Mouse (Mus musculus) layer of hippocampus, adult 8-10 months (tissue): ENCODE measurements around the gene Sh3bp4. TPM values are rescaled to one million over a fixed set of nuclear protein-coding genes. Genes with fewer than 3 reads are reported as not detected.

ENCODE experiments used
- DNase-seq, 2 experiments: peaks; one replicate each; pipeline ENCODE4 v3.0.0; 2022; ENCODE audit warnings: low spot score in 2 of 2
- total RNA-seq, 4 experiments: library from RNA; stranded (reverse); gene quantifications; 2 replicates each; pipeline ENCODE4 v1.2.4; 2022

Sh3bp4 gene
- total RNA-seq, 4 experiments from 2014 or later = 21.2 to 23.1 (median 22.6) TPM

- no peak for DNase-seq
Measured at GRCm38 (mm10) chr1:89124076-89124475, 53.9 kb downstream of the Sh3bp4 start.

DNA sequence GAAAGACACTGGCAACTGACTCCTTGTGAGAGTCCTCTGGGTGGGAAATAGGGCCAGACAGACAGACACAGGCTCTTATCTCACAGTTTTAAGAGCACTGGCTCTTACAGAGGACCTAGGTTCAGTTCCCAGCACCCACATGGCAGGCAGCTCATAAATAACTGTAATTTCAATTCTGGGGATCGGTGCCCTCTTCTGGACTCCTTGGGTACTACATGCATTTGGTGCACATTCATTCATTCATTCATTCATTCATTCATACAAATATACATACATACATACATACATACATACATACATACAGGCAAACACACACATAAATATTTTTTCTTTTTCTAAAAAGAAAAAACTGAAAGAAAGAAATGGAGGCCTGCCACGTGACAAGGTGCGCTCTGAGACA is 56.9 kb downstream of the Sh3bp4 start:
- no peak for DNase-seq

- DNase-seq = peak; percentile 24 to 48
Measured at GRCm38 (mm10) chr1:89130429-89130828, 60.2 kb downstream of the Sh3bp4 start.

GRCm38 (mm10) chr1:89131018-89131540 is 60.9 kb downstream of the Sh3bp4 start:
- DNase-seq = no peak

- no peak for DNase-seq
Measured at GRCm38 (mm10) chr1:89131707-89132106, 61.5 kb downstream of the Sh3bp4 start.

- DNase-seq = no peak
Measured at GRCm38 (mm10) chr1:89133266-89133665, 63.1 kb downstream of the Sh3bp4 start.

GRCm38 (mm10) chr1:89133717-89134116 is 63.5 kb downstream of the Sh3bp4 start:
- no peak for DNase-seq

GRCm38 (mm10) chr1:89136089-89136811 is 66.0 kb downstream of the Sh3bp4 start:
- DNase-seq = peak; percentile 32 to 42

DNA sequence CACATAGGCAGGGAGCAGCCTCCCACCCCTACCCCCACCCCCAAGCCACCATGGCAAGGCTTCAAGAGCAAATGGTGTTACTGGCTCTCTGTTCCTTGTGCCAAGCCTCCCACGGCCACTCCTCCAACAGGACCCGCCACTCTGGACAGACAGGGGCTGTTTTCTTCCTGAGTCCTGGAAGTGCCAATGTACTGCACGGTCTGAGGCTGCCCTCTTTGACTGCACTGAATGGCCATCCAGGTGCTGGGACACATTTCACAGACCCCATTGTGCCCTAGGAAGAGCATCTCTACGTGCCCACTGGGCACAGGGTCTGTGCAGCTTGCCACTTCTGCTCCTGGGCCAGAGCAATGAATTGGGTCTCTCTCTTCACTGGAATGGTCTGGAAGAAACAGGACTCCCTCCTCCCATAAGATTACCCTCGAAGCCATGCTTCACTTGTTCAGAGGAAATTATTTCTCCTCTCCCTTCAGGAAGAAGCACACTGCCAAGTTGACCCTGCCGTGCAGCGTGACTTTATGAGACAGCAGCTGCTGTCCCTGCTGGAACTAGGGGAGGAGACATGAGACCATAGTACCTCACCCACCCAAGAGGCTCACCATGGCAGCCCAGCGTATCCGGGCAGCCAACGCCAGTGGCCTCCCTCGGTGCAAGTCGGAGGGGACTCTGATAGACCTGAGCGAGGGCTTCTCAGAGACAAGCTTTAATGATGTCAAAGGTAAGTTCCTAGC is 67.0 kb downstream of the Sh3bp4 start:
- peak; percentile 11 to 20 for DNase-seq

- peak; percentile 21 to 26 for DNase-seq
Measured at GRCm38 (mm10) chr1:89138316-89138715, 68.1 kb downstream of the Sh3bp4 start.

DNA sequence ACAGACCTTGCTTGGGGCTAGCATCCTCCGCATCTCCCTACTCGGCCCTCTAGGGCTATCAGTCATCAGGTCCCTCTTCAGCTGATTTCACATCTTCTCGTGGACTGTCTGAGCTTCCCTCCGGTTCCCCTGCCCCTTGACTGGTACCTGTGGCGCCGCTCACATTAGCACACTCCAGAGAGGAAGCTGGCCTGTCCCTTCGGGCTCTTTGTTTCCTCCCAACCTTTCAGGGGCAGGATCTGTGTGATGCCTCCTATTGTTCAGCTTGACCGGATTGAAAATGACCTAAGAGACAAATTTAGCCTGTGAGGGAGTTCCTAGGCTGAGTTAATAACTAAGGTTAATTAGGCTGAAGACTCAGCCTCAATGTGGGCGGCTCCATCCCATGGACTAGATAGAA is 69.9 kb downstream of the Sh3bp4 start:
- DNase-seq = no peak

DNA sequence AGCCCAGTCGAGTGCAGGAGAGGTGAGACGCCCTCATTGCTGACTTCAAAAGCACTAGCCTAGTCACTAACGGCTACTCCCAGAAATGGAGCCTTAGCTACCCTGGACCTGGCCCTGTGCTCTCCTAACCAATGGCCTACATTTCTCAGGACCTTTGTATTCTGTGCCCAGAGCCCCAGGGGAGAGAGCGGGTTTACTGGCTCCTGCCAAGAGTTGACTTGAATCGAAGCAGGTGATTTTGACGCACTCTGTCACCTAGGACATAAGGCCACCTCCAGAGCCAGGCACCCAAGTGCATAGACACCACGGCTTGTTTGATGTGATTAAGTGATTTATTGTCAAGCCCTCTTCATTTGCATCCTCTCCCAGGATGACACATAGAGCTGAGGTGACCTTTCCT is 80.9 kb downstream of the Sh3bp4 start:
- DNase-seq = no peak

DNA sequence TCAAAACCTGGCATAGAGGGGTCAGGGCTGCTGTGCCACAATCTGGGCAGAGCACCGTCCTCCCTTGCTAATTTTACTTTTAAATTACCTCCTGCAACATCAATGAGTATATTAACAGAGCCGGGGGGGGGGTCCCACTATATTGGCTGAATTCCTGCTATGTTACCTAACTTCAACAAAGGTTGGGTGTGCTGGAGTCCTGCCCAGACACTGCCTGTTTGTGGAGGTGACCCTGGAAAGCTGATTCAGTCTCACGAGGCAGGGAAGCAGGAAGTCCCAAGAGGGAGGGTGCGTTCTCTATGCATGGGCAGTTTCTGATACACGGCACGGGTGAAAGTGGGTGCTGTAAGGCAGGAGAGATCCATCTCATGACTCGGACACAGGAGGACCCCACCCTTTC is 82.4 kb downstream of the Sh3bp4 start:
- no peak for DNase-seq

DNA sequence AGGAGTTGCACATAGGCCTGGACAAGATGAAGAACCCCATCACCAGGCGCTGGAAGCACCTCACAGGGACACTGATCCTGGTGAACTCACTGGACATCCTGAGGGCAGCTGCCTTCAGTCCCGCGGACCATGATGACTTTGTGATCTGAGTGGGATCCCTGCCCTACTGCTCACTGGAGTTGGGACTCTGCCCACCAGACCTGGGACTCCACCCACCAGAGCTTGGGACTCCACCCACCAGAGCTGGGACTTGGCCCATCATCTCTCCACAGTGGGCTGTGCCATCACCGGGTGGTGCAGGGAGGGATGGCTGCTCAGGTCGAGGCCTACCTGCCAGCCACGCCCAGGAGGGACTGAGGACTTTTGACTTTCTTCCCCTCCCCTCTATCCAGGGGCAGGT is 83.0 kb downstream of the Sh3bp4 start:
- DNase-seq = no peak

DNA sequence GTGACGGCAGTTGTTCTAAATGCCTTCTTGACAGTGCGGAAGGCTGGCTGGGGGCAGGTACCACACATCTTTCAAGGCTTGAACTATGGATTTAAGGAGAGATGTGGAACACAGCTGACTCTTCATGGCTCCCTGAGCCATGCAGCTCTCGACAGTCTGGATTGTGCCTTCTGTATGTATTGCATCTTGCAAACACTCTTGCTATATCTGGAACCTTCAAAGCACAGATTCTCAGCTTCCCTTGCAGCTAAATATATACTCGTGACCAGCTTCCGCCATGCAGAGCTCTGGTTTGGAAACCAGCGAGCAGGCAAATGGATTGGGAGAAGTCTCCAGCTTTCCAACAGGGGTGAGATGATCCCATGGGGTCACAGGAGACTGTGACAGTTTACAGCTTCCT is 93.3 kb downstream of the Sh3bp4 start:
- no peak for DNase-seq

DNA sequence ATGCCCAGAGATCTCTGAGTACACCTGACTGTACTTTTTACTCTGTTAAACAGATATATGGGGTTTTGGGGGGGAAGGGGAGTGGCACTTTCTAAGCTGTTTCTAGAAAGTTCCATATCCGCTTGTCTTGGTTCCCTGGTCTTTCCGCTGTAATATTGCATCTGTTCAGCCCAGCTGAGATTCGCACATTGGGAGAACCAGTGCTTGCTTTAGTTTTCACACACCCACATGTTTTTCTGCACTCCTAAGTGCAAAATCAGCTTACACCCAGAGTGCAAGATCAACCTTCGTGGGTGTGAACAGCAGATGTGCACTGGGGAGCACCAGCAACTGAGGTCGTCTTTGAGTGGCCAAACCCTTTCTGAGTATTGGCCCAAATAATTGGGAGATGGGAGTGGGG is 94.1 kb downstream of the Sh3bp4 start:
- DNase-seq = no peak

GRCm38 (mm10) chr1:89164685-89165084 is 94.5 kb downstream of the Sh3bp4 start:
- no peak for DNase-seq

GRCm38 (mm10) chr1:89166814-89167249 is 96.6 kb downstream of the Sh3bp4 start:
- no peak for DNase-seq

- peak; percentile 33 to 36 for DNase-seq
Measured at GRCm38 (mm10) chr1:89171275-89171767, 101.1 kb downstream of the Sh3bp4 start.

- no peak for DNase-seq
Measured at GRCm38 (mm10) chr1:89174621-89175020, 104.4 kb downstream of the Sh3bp4 start.

GRCm38 (mm10) chr1:89175355-89175754 is 105.1 kb downstream of the Sh3bp4 start:
- DNase-seq = no peak

DNA sequence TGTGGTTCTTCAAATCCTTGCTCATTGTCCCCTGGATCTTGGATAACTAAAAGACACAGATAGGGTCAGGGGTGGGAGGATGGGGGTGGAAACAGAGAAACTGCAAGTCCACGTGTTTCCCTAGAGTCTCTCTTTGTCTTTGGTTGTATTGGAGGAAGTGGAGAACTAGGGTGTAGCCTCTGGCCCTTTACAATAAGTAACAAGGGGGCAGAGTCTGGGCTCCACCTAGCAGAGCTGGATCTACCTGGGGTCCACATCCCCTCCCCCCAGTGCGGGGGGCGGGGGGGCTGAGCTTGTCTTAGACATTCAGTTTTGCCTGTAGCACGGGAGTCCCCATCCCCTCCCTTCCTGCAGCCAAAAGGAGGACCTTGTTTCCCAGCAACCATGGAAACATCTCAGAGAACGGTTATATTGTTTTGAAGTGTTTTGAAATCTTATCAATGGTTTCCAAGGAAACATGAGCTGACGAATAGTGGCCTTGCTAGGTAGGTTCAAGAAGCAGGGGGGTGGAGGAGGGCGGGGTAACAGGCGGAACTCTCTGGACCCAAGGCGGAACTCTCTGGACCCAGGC is 113.1 kb downstream of the Sh3bp4 start:
- no peak for DNase-seq
